Mouse (Mus musculus) liver, adult 2 months (tissue): ENCODE measurements around the gene Krt2. TPM values are rescaled to one million over a fixed set of nuclear protein-coding genes. Genes with fewer than 3 reads are reported as not detected.

Experiments used
- DNase-seq: peaks from one replicate; pipeline ENCODE4 v3.0.0-alpha.2; 2011; ENCODE audit warnings: low read depth, low spot score; ENCODE audit errors: extremely low read depth
- H3K27ac ChIP-seq: fragments of 200-500 bp; replicated peaks from 2 replicates; pipeline ENCODE4 v1.5.1; 2012; ENCODE audit warnings: low read depth, mild to moderate bottlenecking, control low read depth, inconsistent platforms, low read length; ENCODE audit not compliant: insufficient read depth
- H3K27me3 ChIP-seq: fragments of 200-500 bp; 2 replicates; pipeline ENCODE4 v1.6.1; 2012; ENCODE audit warnings: mild to moderate bottlenecking, moderate library complexity, low read length, inconsistent platforms; ENCODE audit not compliant: control insufficient read depth, insufficient read depth
- H3K36me3 ChIP-seq: fragments of 200-500 bp; 2 replicates; pipeline ENCODE4 v1.6.1; 2012; ENCODE audit warnings: low read length, inconsistent platforms; ENCODE audit not compliant: control insufficient read depth, insufficient read depth
- H3K4me1 ChIP-seq: fragments of 200-500 bp; 2 replicates; pipeline ENCODE4 v1.6.1; 2011; ENCODE audit warnings: low read length; ENCODE audit not compliant: control insufficient read depth, insufficient read depth
- H3K4me3 ChIP-seq: fragments of 200-500 bp; 2 replicates; pipeline ENCODE4 v1.5.1; 2011; ENCODE audit warnings: low read depth, mild to moderate bottlenecking, control low read depth, low read length, moderate library complexity; ENCODE audit not compliant: insufficient read depth
- H3K79me2 ChIP-seq: fragments of 200-500 bp; 2 replicates; pipeline ENCODE4 v1.6.1; 2012; ENCODE audit warnings: inconsistent platforms, mild to moderate bottlenecking, low read length, moderate library complexity; ENCODE audit not compliant: control insufficient read depth, insufficient read depth
- H3K9ac ChIP-seq: fragments of 200-500 bp; 2 replicates; pipeline ENCODE4 v1.6.1; 2012; ENCODE audit warnings: low read depth, mild to moderate bottlenecking, control low read depth, inconsistent platforms, low read length
- CTCF ChIP-seq: fragments of 200-500 bp; IDR thresholded peaks from 2 replicates; pipeline ENCODE4 v1.5.1; 2011; ENCODE audit warnings: low read depth, low read length, control low read depth
- POLR2A ChIP-seq: fragments of 200-500 bp; IDR thresholded peaks from 2 replicates; pipeline ENCODE4 v1.6.1; 2011; ENCODE audit warnings: low read length, control low read depth; ENCODE audit not compliant: insufficient read depth; ENCODE audit errors: extremely low read depth
- WGBS: fragments of 180-500 bp; shearing (Covaris S2); methylation state at CpG from one replicate; pipeline ENCODE4 v1.1.7; 2018; 5-methylcytosine and 5-hydroxymethylcytosine counted together
- polyA plus RNA-seq: library from polyadenylated mRNA; depleted of rRNA; stranded (reverse); fragments of >200 nt; gene quantifications from 2 replicates; pipeline ENCODE4 v1.2.3, GENCODE M21; 2012
- total RNA-seq: library from RNA; depleted of rRNA; stranded (reverse); fragments of >200 nt; gene quantifications from 2 replicates; pipeline ENCODE4 v1.2.3, GENCODE M21; 2014

Krt2 gene
- total and polyA plus RNA-seq, 2 experiments, result not detected

DNA sequence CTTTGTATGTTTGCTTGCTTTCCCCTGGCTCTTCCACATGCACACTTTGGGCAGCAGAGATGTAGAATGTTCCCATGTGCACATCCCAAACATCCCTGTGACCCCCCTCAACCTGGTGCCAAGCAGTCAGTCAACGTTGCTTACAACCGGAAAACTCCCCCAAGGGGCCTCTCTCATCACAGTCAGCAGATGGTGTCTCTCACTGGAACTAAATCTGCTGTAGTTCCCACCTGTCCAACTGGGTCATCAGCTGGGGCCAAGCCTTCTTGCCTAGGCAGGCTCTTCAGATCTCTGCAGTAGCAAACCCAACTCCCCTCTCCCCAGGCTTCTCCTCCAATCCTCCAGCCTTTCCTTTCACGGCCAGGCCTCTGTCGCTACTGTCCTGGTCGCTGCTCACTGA is 38.7 kb upstream of the Krt2 start:
- H3K36me3 ChIP-seq, result no peaks in the 10 kb centered on the region
- H3K79me2 ChIP-seq, result no peaks in the 10 kb centered on the region
- no peaks in the 10 kb centered on the region for H3K4me1 ChIP-seq
- H3K27ac ChIP-seq, result no peak overlapping the region
- DNase-seq, result no peak
- WGBS, result 47% methylated on average over 5 of the region's 5 CpGs
- no peak for TF ChIP-seq CTCF
- no peak for TF ChIP-seq POLR2A
- H3K27me3 ChIP-seq, result peaks cover 25% of the 10 kb centered on the region; the same call in 1 of the 2 replicates
- no peak overlapping the region for H3K4me3 ChIP-seq
- H3K9ac ChIP-seq, result no peak overlapping the region

DNA sequence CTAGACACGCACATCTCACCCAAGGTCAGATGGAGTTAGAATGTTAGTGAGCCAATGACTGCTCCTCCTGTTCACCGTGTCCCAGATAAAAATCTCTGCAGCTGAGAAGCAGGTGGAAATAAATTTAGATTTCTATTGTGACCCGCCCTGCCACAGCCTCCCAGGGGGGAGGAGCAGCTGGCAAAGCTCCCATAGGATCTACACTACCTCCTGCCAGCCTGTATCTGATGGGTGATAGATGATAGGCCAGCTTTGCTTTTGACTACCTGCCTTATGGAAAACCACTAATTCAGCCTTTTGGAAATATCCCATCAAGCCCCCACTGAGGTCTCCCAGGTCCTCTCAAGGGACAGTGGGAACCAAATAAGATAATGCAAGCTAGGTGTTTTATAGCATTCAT is 37.8 kb upstream of the Krt2 start:
- H3K27me3 ChIP-seq, result peaks cover 21% of the 10 kb centered on the region; the same call in 1 of the 2 replicates
- no peak for TF ChIP-seq CTCF
- no peak for TF ChIP-seq POLR2A
- DNase-seq, result no peak

DNA sequence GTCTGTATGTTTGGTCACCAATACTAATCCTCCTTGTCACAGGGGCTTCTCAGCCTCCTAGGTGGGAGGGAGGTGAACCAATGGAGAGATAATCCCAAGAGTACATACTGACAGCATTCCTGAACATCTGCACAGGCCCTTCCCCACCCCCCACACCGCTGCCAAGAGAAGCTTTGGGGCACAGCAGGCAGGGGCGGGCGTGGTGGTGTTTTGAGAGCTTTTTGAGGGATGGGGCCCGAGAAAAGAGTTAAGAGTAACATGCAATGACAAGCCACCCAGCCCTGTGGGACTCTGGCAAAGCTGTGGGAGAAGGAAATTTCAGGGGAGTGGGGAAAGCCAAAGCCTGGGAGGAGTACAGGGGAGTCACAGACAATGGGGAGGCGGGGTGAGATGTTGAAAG is 36.3 kb upstream of the Krt2 start:
- no peaks in the 10 kb centered on the region for H3K36me3 ChIP-seq
- no peaks in the 10 kb centered on the region for H3K79me2 ChIP-seq
- H3K9ac ChIP-seq, result no peak overlapping the region
- 7% methylated on average over 5 of the region's 5 CpGs for WGBS
- no peaks in the 10 kb centered on the region for H3K4me1 ChIP-seq
- H3K4me3 ChIP-seq, result no peak overlapping the region
- peaks cover 12% of the 10 kb centered on the region; the same call in 1 of the 2 replicates for H3K27me3 ChIP-seq
- no peak for DNase-seq
- no peak overlapping the region for H3K27ac ChIP-seq
- TF ChIP-seq POLR2A (no peak), CTCF (no peak)

More for the DNA sequence above, 37.8 kb upstream of the Krt2 start:
- Histone ChIP-seq H3K4me1 (no peaks in the 10 kb centered on the region), H3K9ac (no peak overlapping the region), H3K27ac (no peak overlapping the region), H3K36me3 (no peaks in the 10 kb centered on the region), H3K79me2 (no peaks in the 10 kb centered on the region), H3K4me3 (no peak overlapping the region)
- WGBS, result 50% methylated on average over 3 of the region's 3 CpGs

DNA sequence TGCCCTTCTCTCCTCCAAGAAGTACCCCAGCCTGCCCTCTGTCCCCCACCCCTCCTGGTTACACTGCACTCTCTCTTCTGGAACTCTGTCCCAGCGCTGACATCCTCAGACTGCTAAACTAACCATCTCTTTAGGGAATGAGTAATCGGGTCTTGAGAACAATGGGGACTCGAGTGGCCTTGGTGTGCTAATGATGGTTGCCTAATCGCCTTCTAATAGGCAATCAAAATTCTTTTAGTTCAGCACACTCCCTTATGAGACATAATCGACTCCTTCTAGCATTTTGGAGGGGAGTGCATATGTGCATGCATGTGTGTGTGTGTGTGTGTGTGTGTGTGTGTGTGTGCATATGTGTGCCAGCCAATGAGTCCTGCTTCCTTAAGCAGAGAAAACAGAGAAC is 34.6 kb upstream of the Krt2 start:
- 26% methylated on average over 5 of the region's 5 CpGs for WGBS
- H3K27me3 ChIP-seq, result peaks cover 9% of the 10 kb centered on the region; the same call in 1 of the 2 replicates

DNA sequence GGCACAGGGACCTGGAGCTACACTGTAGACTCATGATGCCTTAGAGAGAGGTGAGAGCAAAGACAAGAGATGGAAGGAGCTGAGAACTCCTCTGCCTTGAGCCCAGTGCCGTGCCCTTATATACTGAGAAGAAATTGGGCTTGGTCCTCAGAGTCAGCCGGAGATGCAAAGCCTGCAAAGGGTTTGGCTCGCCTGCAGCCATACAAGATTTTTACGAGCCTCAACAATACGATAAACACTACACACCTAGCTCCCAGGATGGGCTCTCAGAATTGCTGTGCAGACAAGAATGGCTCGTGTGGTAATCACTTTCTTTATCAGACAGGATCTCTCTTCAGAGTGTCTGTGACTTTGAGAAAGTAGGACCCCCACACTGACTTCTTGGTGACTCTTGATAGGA is 32.7 kb upstream of the Krt2 start, which contains the start of gene Krt1:
Krt1 (minus strand) TSS at position 101 of the 400 bp plus-strand sequence.
- Histone ChIP-seq H3K4me3 (no peak within 1 kb of the TSS), H3K36me3 (no peaks in the 10 kb centered on the region), H3K27ac (no peak within 1 kb of the TSS), H3K79me2 (no peaks in the 10 kb centered on the region), H3K4me1 (no peaks in the 10 kb centered on the region), H3K27me3 (peaks cover 10% of the 10 kb centered on the region), H3K9ac (no peak within 1 kb of the TSS)
- 68% methylated on average over 6 of the region's 6 CpGs for WGBS
- no peak for DNase-seq
- no peak for TF ChIP-seq POLR2A
- TF ChIP-seq CTCF, result no peak

More for the DNA sequence above, 34.6 kb upstream of the Krt2 start:
- no peak overlapping the region for H3K27ac ChIP-seq
- no peak for DNase-seq
- H3K36me3 ChIP-seq, result no peaks in the 10 kb centered on the region
- no peak for TF ChIP-seq CTCF
- no peak for TF ChIP-seq POLR2A
- no peaks in the 10 kb centered on the region for H3K79me2 ChIP-seq
- H3K4me3 ChIP-seq, result no peak overlapping the region
- no peak overlapping the region for H3K9ac ChIP-seq
- no peaks in the 10 kb centered on the region for H3K4me1 ChIP-seq

DNA sequence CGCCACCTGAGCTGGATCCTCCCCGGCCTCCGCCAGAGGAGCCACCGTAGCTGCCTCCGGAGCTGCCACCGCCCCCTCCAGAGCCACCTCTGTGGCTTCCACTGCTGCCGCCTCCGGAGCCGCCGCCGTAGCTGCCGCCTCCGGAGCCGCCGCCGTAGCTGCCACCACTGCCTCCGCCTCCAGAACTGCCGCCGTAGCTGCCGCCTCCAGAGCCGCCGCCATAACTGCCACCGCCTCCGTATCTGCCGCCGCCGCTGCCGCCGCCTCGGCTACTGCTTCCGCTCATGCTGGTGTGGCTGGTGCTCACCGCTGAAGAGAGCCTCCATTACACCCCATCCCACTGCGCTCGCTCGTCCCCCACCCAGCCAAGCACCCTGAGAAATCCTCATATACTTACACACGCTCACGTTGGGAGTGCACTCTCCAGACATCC is 28.0 kb upstream of the Krt2 start:
- 4% methylated on average over 32 of the region's 37 CpGs for WGBS
- H3K27me3 ChIP-seq, result peaks cover 19% of the 10 kb centered on the region
- DNase-seq, result no peak
- H3K36me3 ChIP-seq, result no peaks in the 10 kb centered on the region
- TF ChIP-seq POLR2A, result no peak
- no peak for TF ChIP-seq CTCF
- H3K27ac ChIP-seq, result no peak overlapping the region
- H3K4me1 ChIP-seq, result no peaks in the 10 kb centered on the region
- H3K9ac ChIP-seq, result peak overlapping the region; percentile 44
- H3K79me2 ChIP-seq, result no peaks in the 10 kb centered on the region
- peak overlapping the region; percentile 30; the same call in 1 of the 2 replicates for H3K4me3 ChIP-seq
